Mouse (Mus musculus): ENCODE results near the gene 6030445D17Rik. TPM values are rescaled to one million over a fixed set of nuclear protein-coding genes. Genes with fewer than 3 reads are reported as not detected.

Gene 6030445D17Rik
- total RNA-seq, 2 experiments from 2014 or later: 0.34 to 0.43 TPM

Other genes starting within 250 kb of the 6030445D17Rik start
- gene Tcea3, start 214.5 kb upstream of the 6030445D17Rik start, total RNA-seq (2021): under 1 TPM; 0.57 to 0.76 TPM
- gene Zfp46, start 177.6 kb upstream of the 6030445D17Rik start, total RNA-seq (2021): 10 to 100 TPM; 54.6 to 64.2 TPM
- gene Hnrnpr, start 151.3 kb upstream of the 6030445D17Rik start, total RNA-seq (2021): 10 to 100 TPM; 81.8 to 83.5 TPM
- gene Htr1d, start 38.7 kb upstream of the 6030445D17Rik start, total RNA-seq (2021): 1 to 10 TPM; 3.8 to 7.4 TPM
- 10 to 100 TPM; 80.2 to 85.7 TPM for gene Luzp1, start 7.5 kb downstream of the 6030445D17Rik start, total RNA-seq (2021)
- 10 to 100 TPM; 93.2 to 97.2 TPM for gene Kdm1a, start 140.5 kb downstream of the 6030445D17Rik start, total RNA-seq (2021)
- not detected for gene Tex46, start 148.2 kb downstream of the 6030445D17Rik start, total RNA-seq (2021)
- not detected for gene Lactbl1, start 160.4 kb downstream of the 6030445D17Rik start, total RNA-seq (2021)

Measured in left cerebral cortex, postnatal 25 days (tissue).